Mouse (Mus musculus) small intestine, adult 2 months (tissue): ENCODE measurements around the gene Zfpl1.

Experiments used
- CTCF ChIP-seq: fragments of 200-500 bp; IDR thresholded peaks from 2 replicates; pipeline ENCODE4 v1.5.1; 2012; ENCODE audit warnings: low read depth, mild to moderate bottlenecking, control low read depth, inconsistent platforms, low read length, moderate library complexity, mixed read lengths; ENCODE audit not compliant: insufficient replicate concordance, insufficient read length; ENCODE audit errors: extremely low read depth
- POLR2A ChIP-seq: fragments of 200-500 bp; IDR thresholded peaks from 2 replicates; pipeline ENCODE4 v1.6.1; 2012; ENCODE audit warnings: low read depth, mild to moderate bottlenecking, control low read depth, inconsistent platforms, low read length, moderate library complexity

DNA sequence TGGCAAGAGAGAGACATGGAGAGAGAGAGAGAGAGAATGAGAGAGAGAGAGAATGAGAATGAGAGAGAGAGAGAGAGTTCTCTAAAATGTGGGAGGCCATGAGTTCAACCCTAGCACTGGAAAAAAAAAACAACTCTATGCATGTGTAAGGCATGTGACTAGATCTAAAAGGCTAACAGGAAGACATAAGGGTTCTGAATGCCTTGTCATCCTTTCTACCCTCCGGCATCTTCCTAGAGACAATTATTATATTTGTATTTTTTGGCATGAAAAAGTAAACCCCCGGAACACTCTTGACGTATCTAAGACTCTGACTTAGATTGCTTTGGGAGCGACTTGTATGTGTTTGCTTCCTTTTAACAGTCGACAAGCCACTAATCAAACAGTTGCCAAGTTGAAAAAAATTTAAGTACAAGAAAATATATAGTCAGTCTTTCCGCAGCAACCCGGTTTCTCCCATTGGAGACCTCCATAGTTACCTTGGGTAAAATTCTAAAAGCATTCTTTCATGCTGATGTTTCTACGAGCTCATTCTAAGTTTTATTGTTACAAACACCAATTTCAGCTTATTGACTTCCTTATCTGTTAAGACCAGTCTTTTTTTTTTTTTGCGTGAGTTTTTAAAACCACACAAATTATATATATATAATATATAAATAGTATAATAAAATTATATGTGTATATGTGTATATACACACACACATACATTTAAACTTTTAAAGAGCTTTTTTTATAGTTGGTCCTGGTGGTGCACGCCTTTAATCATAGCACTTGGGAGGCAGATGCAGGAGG, 42.2 kb upstream of the Zfpl1 start:
- TF ChIP-seq CTCF (no peak), POLR2A (no peak)
